Mouse (Mus musculus) small intestine, adult 2 months (tissue): ENCODE results near the gene Nfu1. TPM values are rescaled to one million over a fixed set of nuclear protein-coding genes. Genes with fewer than 3 reads are reported as not detected.
"Not testable (repeated sequence)": the region's sequence is repeated elsewhere in the genome, so short reads cannot be mapped to it uniquely, and the experiment has no call there.

Source experiments
- H3K27ac ChIP-seq: fragments of 200-500 bp; 2 replicates; pipeline ENCODE4 v1.5.1; 2012; ENCODE audit warnings: low read depth, low read length, control low read depth, inconsistent platforms; ENCODE audit not compliant: insufficient read depth
- H3K27me3 ChIP-seq: fragments of 200-500 bp; 2 replicates; pipeline ENCODE4 v1.6.1; 2012; ENCODE audit warnings: mild to moderate bottlenecking, moderate library complexity, low read length, inconsistent platforms; ENCODE audit not compliant: control insufficient read depth, insufficient read depth
- H3K36me3 ChIP-seq: fragments of 200-500 bp; 2 replicates; pipeline ENCODE4 v1.6.1; 2012; ENCODE audit warnings: mild to moderate bottlenecking, low read length, control low read depth, inconsistent platforms; ENCODE audit not compliant: control insufficient read depth, insufficient read depth
- H3K4me1 ChIP-seq: fragments of 200-500 bp; 2 replicates; pipeline ENCODE4 v1.6.1; 2012; ENCODE audit warnings: low read length, inconsistent platforms, mixed read lengths; ENCODE audit not compliant: control insufficient read depth, insufficient read depth, insufficient read length
- H3K4me3 ChIP-seq: fragments of 200-500 bp; 2 replicates; pipeline ENCODE4 v1.5.1; 2012; ENCODE audit warnings: low read depth, mild to moderate bottlenecking, control low read depth, inconsistent platforms, low read length, moderate library complexity
- CTCF ChIP-seq: fragments of 200-500 bp; IDR thresholded peaks from 2 replicates; pipeline ENCODE4 v1.5.1; 2012; ENCODE audit warnings: low read depth, mild to moderate bottlenecking, control low read depth, inconsistent platforms, low read length, moderate library complexity, mixed read lengths; ENCODE audit not compliant: insufficient replicate concordance, insufficient read length; ENCODE audit errors: extremely low read depth
- POLR2A ChIP-seq: fragments of 200-500 bp; IDR thresholded peaks from 2 replicates; pipeline ENCODE4 v1.6.1; 2012; ENCODE audit warnings: low read depth, mild to moderate bottlenecking, control low read depth, inconsistent platforms, low read length, moderate library complexity
- WGBS: fragments of 180-500 bp; shearing (Covaris S2); methylation state at CpG from one replicate; pipeline ENCODE4 v1.1.7; 2018; 5-methylcytosine and 5-hydroxymethylcytosine counted together
- polyA plus RNA-seq: library from polyadenylated mRNA; depleted of rRNA; stranded (reverse); fragments of >200 nt; gene quantifications from 2 replicates; pipeline ENCODE4 v1.2.3, GENCODE M21; 2012

Nfu1 gene
- polyA plus RNA-seq, 1 experiment: 36.3 TPM

- peaks cover 36% of the 10 kb centered on the region; the same call in 1 of the 2 replicates for H3K4me1 ChIP-seq
- no peak overlapping the region for H3K27ac ChIP-seq
- peaks cover 13% of the 10 kb centered on the region for H3K36me3 ChIP-seq
- H3K27me3 ChIP-seq: no peaks in the 10 kb centered on the region
- TF ChIP-seq CTCF (no peak), POLR2A (no peak)
- H3K4me3 ChIP-seq: no peak overlapping the region
Measured at GRCm38 (mm10) chr6:87028881-87029280, 19.8 kb downstream of the Nfu1 start.

- not testable (repeated sequence) for H3K36me3 ChIP-seq, H3K4me3 ChIP-seq, H3K27me3 ChIP-seq
- H3K4me1 ChIP-seq: peaks cover 44% of the 10 kb centered on the region; the same call in 1 of the 2 replicates
- H3K27ac ChIP-seq: peak overlapping the region; percentile 57; the same call in 1 of the 2 replicates
- WGBS: 25% methylated on average over 7 of the region's 7 CpGs
Measured at GRCm38 (mm10) chr6:87031310-87031709, 22.3 kb downstream of the Nfu1 start.

DNA sequence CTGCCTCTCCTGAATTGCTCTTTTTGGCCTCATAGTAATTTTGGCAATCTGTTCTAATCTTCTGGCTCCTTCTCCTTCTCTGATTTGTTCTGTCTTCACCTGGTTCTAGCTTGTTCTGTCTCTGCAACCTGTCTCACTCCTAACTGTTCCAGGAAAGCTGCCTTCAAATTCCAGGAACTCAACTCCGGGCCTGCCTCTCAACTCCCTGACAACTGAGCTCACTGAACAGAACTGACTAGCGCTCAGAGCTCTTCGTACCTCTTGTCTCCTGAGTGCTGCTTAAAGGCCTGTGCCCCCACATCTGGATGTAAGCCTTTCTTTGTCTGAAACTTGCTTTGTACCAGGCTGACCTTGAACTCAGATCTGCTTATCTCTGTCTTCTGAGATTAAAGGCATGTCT lies 23.4 kb downstream of the Nfu1 start:
- H3K27me3 ChIP-seq: no peaks in the 10 kb centered on the region
- WGBS: 90% methylated on average over 3 of the region's 3 CpGs
- H3K4me3 ChIP-seq: no peak overlapping the region
- no peaks in the 10 kb centered on the region for H3K36me3 ChIP-seq
- H3K4me1 ChIP-seq: peaks cover 41% of the 10 kb centered on the region; the same call in 1 of the 2 replicates
- H3K27ac ChIP-seq: no peak overlapping the region
- TF ChIP-seq POLR2A: no peak
- no peak for TF ChIP-seq CTCF

DNA sequence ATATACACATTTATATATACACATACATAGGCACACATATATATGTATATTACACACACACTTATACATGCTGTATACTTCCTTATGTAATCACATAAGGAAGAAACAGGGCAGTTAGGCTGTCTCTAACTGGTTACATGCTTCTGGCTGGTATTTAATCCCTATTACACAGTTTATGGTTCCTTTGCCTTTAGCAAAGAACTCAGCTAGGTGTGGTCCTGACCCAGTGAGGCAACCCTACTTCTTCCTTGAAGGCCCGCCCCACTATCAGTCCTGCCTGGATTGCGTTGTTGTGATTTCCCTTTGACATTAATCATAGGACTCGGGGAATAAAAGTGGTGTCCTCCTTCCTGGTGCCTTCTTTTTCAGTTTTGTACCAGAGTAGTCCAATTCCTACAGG lies 25.4 kb downstream of the Nfu1 start:
- peak overlapping the region; percentile 93 for H3K27ac ChIP-seq
- H3K4me1 ChIP-seq: peaks cover 41% of the 10 kb centered on the region; the same call in 1 of the 2 replicates
- no peaks in the 10 kb centered on the region for H3K27me3 ChIP-seq
- no peaks in the 10 kb centered on the region for H3K36me3 ChIP-seq
- no peak overlapping the region for H3K4me3 ChIP-seq
- WGBS: 34% methylated on average over 3 of the region's 3 CpGs
- TF ChIP-seq CTCF: no peak
- TF ChIP-seq POLR2A: no peak

- TF ChIP-seq CTCF (no peak), POLR2A (no peak)
- H3K27ac ChIP-seq: peak overlapping the region; percentile 28; the same call in 1 of the 2 replicates
- 44% methylated on average over 10 of the region's 10 CpGs for WGBS
Measured at GRCm38 (mm10) chr6:87037826-87038620, 29.0 kb downstream of the Nfu1 start.

DNA sequence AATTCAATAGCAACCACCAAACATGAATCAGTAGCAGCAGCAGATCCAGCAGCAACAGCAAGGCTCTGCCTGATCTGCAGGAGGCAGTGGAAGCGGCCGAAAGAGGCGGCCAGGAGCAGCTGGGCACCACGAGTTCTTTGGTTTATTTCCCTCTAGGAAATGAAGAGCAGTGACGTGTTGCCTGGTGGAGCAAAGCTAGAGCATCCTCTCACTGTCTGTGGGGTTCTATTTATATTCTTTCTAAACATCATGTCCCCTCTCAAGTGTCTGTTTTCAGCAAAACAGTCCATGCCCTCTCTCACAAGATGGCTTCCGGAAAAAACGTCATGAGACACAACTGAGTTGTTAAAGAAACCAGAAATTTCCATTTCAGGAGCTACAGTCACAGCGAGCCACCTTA lies 30.1 kb downstream of the Nfu1 start:
- Histone ChIP-seq H3K4me1 (peaks cover 24% of the 10 kb centered on the region; the same call in 1 of the 2 replicates), H3K27ac (no peak overlapping the region), H3K36me3 (no peaks in the 10 kb centered on the region), H3K4me3 (no peak overlapping the region), H3K27me3 (no peaks in the 10 kb centered on the region)
- no peak for TF ChIP-seq POLR2A
- TF ChIP-seq CTCF: no peak
- 87% methylated on average over 8 of the region's 8 CpGs for WGBS

More at GRCm38 (mm10) chr6:87037826-87038620, 29.0 kb downstream of the Nfu1 start:
- Histone ChIP-seq H3K36me3 (no peaks in the 10 kb centered on the region), H3K27me3 (no peaks in the 10 kb centered on the region), H3K4me1 (peaks cover 27% of the 10 kb centered on the region; the same call in 1 of the 2 replicates), H3K4me3 (no peak overlapping the region)

GRCm38 (mm10) chr6:87040971-87041370 lies 31.9 kb downstream of the Nfu1 start:
- Histone ChIP-seq H3K36me3 (no peaks in the 10 kb centered on the region), H3K27me3 (no peaks in the 10 kb centered on the region), H3K4me1 (peaks cover 15% of the 10 kb centered on the region; the same call in 1 of the 2 replicates), H3K4me3 (no peak overlapping the region), H3K27ac (peak overlapping the region; percentile 35; the same call in 1 of the 2 replicates)
- TF ChIP-seq POLR2A (no peak), CTCF (no peak)
- 23% methylated on average over 4 of the region's 4 CpGs for WGBS
